Mouse (Mus musculus) liver, embryonic 16.5 days (tissue): ENCODE results near the gene Hlcs. TPM values are rescaled to one million over a fixed set of nuclear protein-coding genes. Genes with fewer than 3 reads are reported as not detected.

Experiments
- ATAC-seq: fragments of 200-750 bp; cut with Nextera tagmentation; 2 replicates; pipeline ENCODE4 v1.8.0; 2017; ENCODE audit warnings: low read depth, mild to moderate bottlenecking, moderate number of reproducible peaks, moderate library complexity
- H3K27ac ChIP-seq: fragments of 300-500 bp; sonication (generic); 2 replicates; pipeline ENCODE4 v1.5.1; 2014; ENCODE audit warnings: mild to moderate bottlenecking, low read length
- H3K27me3 ChIP-seq: fragments of 300-500 bp; sonication (generic); 2 replicates; pipeline ENCODE4 v1.6.1; 2014; ENCODE audit warnings: low read depth, low read length, mixed read lengths; ENCODE audit not compliant: control insufficient read depth, insufficient read depth
- H3K36me3 ChIP-seq: fragments of 300-500 bp; sonication (generic); 2 replicates; pipeline ENCODE4 v1.6.1; 2014; ENCODE audit warnings: mild to moderate bottlenecking; ENCODE audit not compliant: control insufficient read depth, insufficient read depth
- H3K4me1 ChIP-seq: fragments of 300-500 bp; sonication (generic); 2 replicates; pipeline ENCODE4 v1.6.1; 2014; ENCODE audit warnings: low read depth, low read length, mixed read lengths; ENCODE audit not compliant: control insufficient read depth
- H3K4me2 ChIP-seq: fragments of 300-500 bp; sonication (generic); 2 replicates; pipeline ENCODE4 v1.6.1; 2014; ENCODE audit warnings: low read depth, low read length, mixed read lengths
- H3K4me3 ChIP-seq: fragments of 300-500 bp; sonication (generic); 2 replicates; pipeline ENCODE4 v1.5.1; 2014; ENCODE audit warnings: low read depth, mild to moderate bottlenecking, low read length
- H3K9ac ChIP-seq: fragments of 300-500 bp; sonication (generic); 2 replicates; pipeline ENCODE4 v1.6.1; 2014; ENCODE audit warnings: low read depth, low read length
- H3K9me3 ChIP-seq: fragments of 300-500 bp; sonication (generic); replicated peaks from 2 replicates; pipeline ENCODE4 v1.6.1; 2016; ENCODE audit warnings: low read length; ENCODE audit not compliant: control insufficient read depth
- WGBS: fragments of 180-500 bp; shearing (Covaris S2); extraction: QIAGEN DNeasy Blood & Tissue Kit; methylation state at CpG from one replicate; pipeline ENCODE4 v1.1.7; 2014; ENCODE audit not compliant: insufficient replicate concordance; 5-methylcytosine and 5-hydroxymethylcytosine counted together
- polyA plus RNA-seq: library from polyadenylated mRNA; unstranded; fragments of >200 nt; fragmentation: Nextera tagmentation; extraction: Ambion mirVana; gene quantifications from 2 replicates; pipeline ENCODE4 v1.2.1, GENCODE M21; 2015

Gene Hlcs
- polyA plus RNA-seq, 1 experiment from 2014 or later: 2.2 TPM

GRCm38 (mm10) chr16:94209626-94210025 is 103.7 kb downstream of the Hlcs start:
- Histone ChIP-seq H3K4me2 (no peak overlapping the region), H3K27me3 (no peaks in the 10 kb centered on the region), H3K9me3 (no peaks in the 10 kb centered on the region), H3K9ac (no peak overlapping the region), H3K4me3 (no peak overlapping the region), H3K4me1 (no peaks in the 10 kb centered on the region; the same call in 1 of the 2 replicates), H3K27ac (no peak overlapping the region), H3K36me3 (no peaks in the 10 kb centered on the region)
- 52% methylated on average over 3 of the region's 3 CpGs for WGBS
- no peak for ATAC-seq

GRCm38 (mm10) chr16:94208826-94209225 is 104.5 kb downstream of the Hlcs start:
- Histone ChIP-seq H3K4me1 (no peaks in the 10 kb centered on the region; the same call in 1 of the 2 replicates), H3K4me2 (no peak overlapping the region), H3K9ac (no peak overlapping the region), H3K27ac (no peak overlapping the region), H3K27me3 (no peaks in the 10 kb centered on the region), H3K36me3 (no peaks in the 10 kb centered on the region), H3K9me3 (no peaks in the 10 kb centered on the region), H3K4me3 (no peak overlapping the region)
- 80% methylated on average over 10 of the region's 10 CpGs for WGBS
- ATAC-seq: no peak

GRCm38 (mm10) chr16:94208152-94208551 is 105.2 kb downstream of the Hlcs start:
- Histone ChIP-seq H3K9ac (no peak overlapping the region), H3K27ac (no peak overlapping the region), H3K4me3 (no peak overlapping the region), H3K4me1 (no peaks in the 10 kb centered on the region; the same call in 1 of the 2 replicates), H3K36me3 (no peaks in the 10 kb centered on the region), H3K4me2 (no peak overlapping the region), H3K9me3 (no peaks in the 10 kb centered on the region), H3K27me3 (no peaks in the 10 kb centered on the region)
- no peak for ATAC-seq
- 63% methylated on average over 6 of the region's 6 CpGs for WGBS

GRCm38 (mm10) chr16:94205528-94206484 is 107.6 kb downstream of the Hlcs start:
- Histone ChIP-seq H3K4me3 (no peak overlapping the region), H3K27me3 (no peaks in the 10 kb centered on the region), H3K27ac (no peak overlapping the region), H3K4me2 (no peak overlapping the region), H3K4me1 (no peaks in the 10 kb centered on the region; the same call in 1 of the 2 replicates), H3K36me3 (no peaks in the 10 kb centered on the region), H3K9me3 (no peaks in the 10 kb centered on the region), H3K9ac (no peak overlapping the region)
- WGBS: 55% methylated on average over 26 of the region's 26 CpGs
- ATAC-seq: no peak

GRCm38 (mm10) chr16:94201387-94201786 is 112.0 kb downstream of the Hlcs start:
- Histone ChIP-seq H3K36me3 (no peaks in the 10 kb centered on the region), H3K27me3 (no peaks in the 10 kb centered on the region), H3K4me1 (no peaks in the 10 kb centered on the region; the same call in 1 of the 2 replicates), H3K4me3 (no peak overlapping the region), H3K9me3 (no peaks in the 10 kb centered on the region), H3K4me2 (no peak overlapping the region), H3K27ac (no peak overlapping the region), H3K9ac (no peak overlapping the region)
- WGBS: 46% methylated on average over 5 of the region's 5 CpGs
- ATAC-seq: no peak

GRCm38 (mm10) chr16:94195913-94196312 is 117.5 kb downstream of the Hlcs start:
- no peak overlapping the region for H3K27ac ChIP-seq
- no peaks in the 10 kb centered on the region for H3K27me3 ChIP-seq
- H3K4me2 ChIP-seq: no peak overlapping the region
- H3K9ac ChIP-seq: no peak overlapping the region
- no peaks in the 10 kb centered on the region for H3K9me3 ChIP-seq
- ATAC-seq: no peak
- WGBS: 59% methylated on average over 5 of the region's 5 CpGs
- H3K4me3 ChIP-seq: no peak overlapping the region
- H3K36me3 ChIP-seq: no peaks in the 10 kb centered on the region
- H3K4me1 ChIP-seq: no peaks in the 10 kb centered on the region

- 74% methylated on average over 25 of the region's 25 CpGs for WGBS
- no peak for ATAC-seq
Measured at GRCm38 (mm10) chr16:94191379-94192315, 121.7 kb downstream of the Hlcs start.

GRCm38 (mm10) chr16:94190256-94190655 is 123.1 kb downstream of the Hlcs start:
- Histone ChIP-seq H3K27ac (no peak overlapping the region), H3K4me1 (no peaks in the 10 kb centered on the region), H3K9me3 (no peaks in the 10 kb centered on the region), H3K36me3 (no peaks in the 10 kb centered on the region), H3K9ac (no peak overlapping the region), H3K4me2 (no peak overlapping the region), H3K27me3 (no peaks in the 10 kb centered on the region), H3K4me3 (no peak overlapping the region)
- WGBS: 63% methylated on average over 5 of the region's 5 CpGs
- no peak for ATAC-seq

More at GRCm38 (mm10) chr16:94191379-94192315, 121.7 kb downstream of the Hlcs start:
- Histone ChIP-seq H3K36me3 (no peaks in the 10 kb centered on the region), H3K9me3 (no peaks in the 10 kb centered on the region), H3K27me3 (no peaks in the 10 kb centered on the region), H3K4me2 (no peak overlapping the region), H3K4me1 (no peaks in the 10 kb centered on the region), H3K9ac (no peak overlapping the region), H3K4me3 (no peak overlapping the region), H3K27ac (no peak overlapping the region)
